Mouse (Mus musculus): ENCODE results near the gene Abraxas2.

GRCm38 (mm10) chr7:132842455-132842854 is 16.6 kb upstream of the Abraxas2 start:
- TF ChIP-seq CTCF (IDR thresholded peaks at IDR 0.05; ENCODE audit: control insufficient read depth, insufficient read depth, low read length) (no peak), POLR2A (IDR thresholded peaks at IDR 0.05; ENCODE audit: borderline replicate concordance, control insufficient read depth, low read depth, low read length) (no peak)

Data from bone marrow, adult 2 months (tissue).